Mouse (Mus musculus): ENCODE data around the gene Islr. TPM values are rescaled to one million over a fixed set of nuclear protein-coding genes. Genes with fewer than 3 reads are reported as not detected.

The Islr gene
- total and polyA plus RNA-seq, 2 experiments from 2014 or later: 27.4 to 45.8 TPM

DNA sequence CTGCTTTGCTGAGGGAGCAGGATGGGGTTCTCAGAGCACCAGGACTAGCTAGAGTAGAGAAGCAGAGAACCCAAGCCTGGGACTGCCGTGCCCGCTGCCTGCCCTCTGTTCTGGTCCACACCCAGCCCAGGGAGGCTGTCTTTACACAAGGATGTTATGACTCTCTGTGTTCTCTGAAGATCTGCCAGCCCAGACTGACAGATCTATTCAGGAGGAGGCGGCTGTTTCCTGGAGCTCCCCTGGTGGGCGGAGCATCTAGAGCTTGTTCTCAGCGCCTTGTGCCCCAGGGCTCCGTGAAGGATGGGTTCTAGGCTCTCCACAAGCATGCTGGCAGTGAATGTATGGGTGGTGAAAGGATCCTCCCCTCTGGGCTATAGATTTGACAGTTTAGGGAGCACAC is 64.2 kb downstream of the Islr start:
- ATAC-seq (peak; percentile 51), DNase-seq (no peak)
- no peaks in the 10 kb centered on the region for H3K9me3 ChIP-seq (ENCODE audit: low read length)
- no peak for TF ChIP-seq CTCF (IDR thresholded peaks at IDR 0.05; ENCODE audit: low read depth)
- H3K27me3 ChIP-seq (ENCODE audit: insufficient read depth, low read length): no peaks in the 10 kb centered on the region
- H3K4me3 ChIP-seq (ENCODE audit: low read depth, low read length): no peak overlapping the region
- no peak overlapping the region for H3K27ac ChIP-seq (ENCODE audit: low read depth, low read length)
- WGBS: 26% methylated on average over 6 of the region's 6 CpGs
- peaks cover 6% of the 10 kb centered on the region; the same call in 1 of the 2 replicates for H3K4me1 ChIP-seq (ENCODE audit: insufficient read depth)
- no peak overlapping the region for H3K4me2 ChIP-seq (ENCODE audit: low read depth)
- H3K36me3 ChIP-seq (ENCODE audit: insufficient read depth): no peaks in the 10 kb centered on the region
- H3K9ac ChIP-seq: no peak overlapping the region

- TF ChIP-seq CTCF (IDR thresholded peaks at IDR 0.05; ENCODE audit: low read depth): no peak
- no peaks in the 10 kb centered on the region for H3K36me3 ChIP-seq (ENCODE audit: insufficient read depth)
- WGBS: 39% methylated on average over 2 of the region's 2 CpGs
- no peaks in the 10 kb centered on the region for H3K9me3 ChIP-seq (ENCODE audit: low read length)
- no peaks in the 10 kb centered on the region for H3K27me3 ChIP-seq (ENCODE audit: insufficient read depth, low read length)
- no peak overlapping the region for H3K4me3 ChIP-seq (ENCODE audit: low read depth, low read length)
- H3K4me1 ChIP-seq (ENCODE audit: insufficient read depth): peaks cover 11% of the 10 kb centered on the region; the same call in 1 of the 2 replicates
- no peak overlapping the region for H3K9ac ChIP-seq
- ATAC-seq (no peak), DNase-seq (no peak)
- H3K27ac ChIP-seq (ENCODE audit: low read depth, low read length): no peak overlapping the region
- H3K4me2 ChIP-seq (ENCODE audit: low read depth): no peak overlapping the region
Observed at GRCm38 (mm10) chr9:58135921-58136321, 68.2 kb downstream of the Islr start.

- no peak overlapping the region for H3K4me2 ChIP-seq (ENCODE audit: low read depth)
- WGBS: 33% methylated on average over 7 of the region's 7 CpGs
Observed at GRCm38 (mm10) chr9:58134906-58135305, 69.2 kb downstream of the Islr start.

DNA sequence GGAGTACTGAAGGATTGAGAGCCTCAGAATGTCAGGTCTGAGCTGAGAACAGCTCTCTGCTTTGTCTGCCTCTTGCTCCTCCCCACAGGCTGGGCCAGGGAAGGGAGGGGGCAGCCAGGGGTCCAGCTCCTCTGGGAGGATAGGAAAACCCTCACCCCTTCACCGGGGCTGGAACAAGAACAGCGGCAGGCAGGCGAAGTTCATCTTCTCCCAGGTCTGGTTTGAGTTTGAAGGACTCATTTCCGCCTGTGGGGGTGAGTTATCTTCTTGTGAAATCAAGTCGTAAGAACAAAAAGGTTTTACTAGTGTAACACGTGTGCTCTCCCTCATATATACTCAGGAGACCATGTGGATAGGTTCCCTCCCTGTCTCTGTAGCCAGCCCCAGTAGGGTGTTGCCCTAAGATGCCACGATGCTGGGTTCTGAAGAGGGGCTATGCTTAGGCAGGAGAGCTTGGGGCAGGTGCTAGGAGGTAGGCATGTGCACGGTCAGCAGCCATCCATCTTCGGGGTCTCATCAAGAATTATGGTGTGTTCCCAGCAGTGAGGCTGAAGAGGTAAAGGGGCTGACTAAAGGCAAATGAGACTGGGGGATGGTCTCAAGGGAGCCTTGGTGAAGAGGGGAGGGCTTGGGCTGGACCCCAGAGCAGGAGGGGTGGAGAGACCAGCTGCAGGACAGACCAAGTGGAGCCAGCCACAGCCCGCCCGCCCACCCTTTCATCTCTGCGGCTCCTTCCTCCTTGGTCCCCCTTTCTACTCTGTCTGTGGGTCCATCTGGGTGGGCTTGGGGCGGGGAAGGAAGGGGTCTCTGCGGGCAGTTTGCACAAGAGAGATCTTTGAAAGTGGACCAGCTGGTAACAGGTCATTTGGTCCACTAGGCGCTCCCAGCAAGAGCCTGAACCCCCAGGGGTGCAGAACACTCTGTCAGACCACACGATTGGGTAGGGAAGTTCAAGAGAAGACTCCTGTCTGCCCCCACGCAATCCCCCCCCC is 69.9 kb downstream of the Islr start:
- DNase-seq: no peak
- no peak for TF ChIP-seq CTCF (IDR thresholded peaks at IDR 0.05; ENCODE audit: low read depth)
- ATAC-seq: peak; percentile 50

More at GRCm38 (mm10) chr9:58134906-58135305, 69.2 kb downstream of the Islr start:
- H3K27ac ChIP-seq (ENCODE audit: low read depth, low read length): no peak overlapping the region
- H3K4me3 ChIP-seq (ENCODE audit: low read depth, low read length): no peak overlapping the region
- H3K27me3 ChIP-seq (ENCODE audit: insufficient read depth, low read length): no peaks in the 10 kb centered on the region
- no peaks in the 10 kb centered on the region for H3K36me3 ChIP-seq (ENCODE audit: insufficient read depth)
- H3K9ac ChIP-seq: no peak overlapping the region
- H3K9me3 ChIP-seq (ENCODE audit: low read length): no peaks in the 10 kb centered on the region
- H3K4me1 ChIP-seq (ENCODE audit: insufficient read depth): peaks cover 6% of the 10 kb centered on the region; the same call in 1 of the 2 replicates
- DNase-seq (no peak), ATAC-seq (no peak)
- no peak for TF ChIP-seq CTCF (IDR thresholded peaks at IDR 0.05; ENCODE audit: low read depth)

GRCm38 (mm10) chr9:58131735-58132134 is 72.4 kb downstream of the Islr start:
- no peaks in the 10 kb centered on the region for H3K27me3 ChIP-seq (ENCODE audit: insufficient read depth, low read length)
- WGBS: 68% methylated on average over 7 of the region's 7 CpGs
- no peak overlapping the region for H3K4me2 ChIP-seq (ENCODE audit: low read depth)
- ATAC-seq (no peak), DNase-seq (no peak)
- no peak for TF ChIP-seq CTCF (IDR thresholded peaks at IDR 0.05; ENCODE audit: low read depth)
- no peaks in the 10 kb centered on the region for H3K9me3 ChIP-seq (ENCODE audit: low read length)
- no peak overlapping the region for H3K4me3 ChIP-seq (ENCODE audit: low read depth, low read length)
- H3K9ac ChIP-seq: no peak overlapping the region
- H3K4me1 ChIP-seq (ENCODE audit: insufficient read depth): 0 out of 2 replicates have a peak, but pooled peaks cover 5% of the 10 kb centered on the region
- H3K36me3 ChIP-seq (ENCODE audit: insufficient read depth): no peaks in the 10 kb centered on the region
- H3K27ac ChIP-seq (ENCODE audit: low read depth, low read length): no peak overlapping the region

More for the DNA sequence above, 69.9 kb downstream of the Islr start:
- no peak overlapping the region for H3K4me3 ChIP-seq (ENCODE audit: low read depth, low read length)
- no peak overlapping the region for H3K4me2 ChIP-seq (ENCODE audit: low read depth)
- H3K36me3 ChIP-seq (ENCODE audit: insufficient read depth): no peaks in the 10 kb centered on the region
- no peaks in the 10 kb centered on the region for H3K9me3 ChIP-seq (ENCODE audit: low read length)
- no peaks in the 10 kb centered on the region for H3K27me3 ChIP-seq (ENCODE audit: insufficient read depth, low read length)
- H3K27ac ChIP-seq (ENCODE audit: low read depth, low read length): 0 out of 2 replicates have a peak overlapping the region, but pooled peaks have one; percentile 9
- no peak overlapping the region for H3K9ac ChIP-seq
- H3K4me1 ChIP-seq (ENCODE audit: insufficient read depth): 0 out of 2 replicates have a peak, but pooled peaks cover 5% of the 10 kb centered on the region
- 26% methylated on average over 17 of the region's 17 CpGs for WGBS

- H3K27me3 ChIP-seq (ENCODE audit: insufficient read depth, low read length): no peaks in the 10 kb centered on the region
- H3K4me2 ChIP-seq (ENCODE audit: low read depth): no peak overlapping the region
- TF ChIP-seq CTCF (IDR thresholded peaks at IDR 0.05; ENCODE audit: low read depth): no peak
- H3K9me3 ChIP-seq (ENCODE audit: low read length): no peaks in the 10 kb centered on the region
- H3K36me3 ChIP-seq (ENCODE audit: insufficient read depth): no peaks in the 10 kb centered on the region
- H3K4me3 ChIP-seq (ENCODE audit: low read depth, low read length): no peak overlapping the region
- H3K4me1 ChIP-seq (ENCODE audit: insufficient read depth): 0 out of 2 replicates have a peak, but pooled peaks cover 5% of the 10 kb centered on the region
- H3K9ac ChIP-seq: no peak overlapping the region
- no peak for ATAC-seq
- WGBS: 41% methylated on average over 3 of the region's 3 CpGs
- no peak for DNase-seq
- no peak overlapping the region for H3K27ac ChIP-seq (ENCODE audit: low read depth, low read length)
Observed at GRCm38 (mm10) chr9:58130909-58131308, 73.2 kb downstream of the Islr start.

DNA sequence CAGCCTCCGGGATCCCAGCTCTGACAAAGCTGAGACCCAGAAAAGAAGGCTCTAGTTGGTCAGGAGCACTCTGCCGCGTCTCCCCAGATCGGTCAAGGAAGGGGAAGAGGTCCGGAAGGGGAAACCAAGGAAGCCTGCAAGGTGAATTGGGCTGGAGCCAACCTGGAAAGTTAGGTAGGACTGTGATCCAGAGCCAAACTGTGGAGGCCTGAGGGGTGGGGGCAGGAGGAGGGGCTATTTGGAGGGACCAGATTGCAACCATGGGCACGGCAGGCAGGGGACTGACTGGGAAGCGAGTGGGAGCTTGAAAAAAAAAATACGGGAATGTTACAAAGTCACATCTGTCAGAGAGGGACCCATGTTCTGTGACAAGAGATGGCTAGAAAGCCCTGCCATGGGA is 74.6 kb downstream of the Islr start:
- Histone ChIP-seq H3K27me3 (ENCODE audit: insufficient read depth, low read length) (no peaks in the 10 kb centered on the region), H3K4me2 (ENCODE audit: low read depth) (no peak overlapping the region), H3K36me3 (ENCODE audit: insufficient read depth) (no peaks in the 10 kb centered on the region), H3K9me3 (ENCODE audit: low read length) (no peaks in the 10 kb centered on the region), H3K9ac (no peak overlapping the region), H3K4me1 (ENCODE audit: insufficient read depth) (0 out of 2 replicates have a peak, but pooled peaks cover 5% of the 10 kb centered on the region), H3K4me3 (ENCODE audit: low read depth, low read length) (no peak overlapping the region), H3K27ac (ENCODE audit: low read depth, low read length) (no peak overlapping the region)
- TF ChIP-seq CTCF (IDR thresholded peaks at IDR 0.05; ENCODE audit: low read depth): no peak
- 33% methylated on average over 8 of the region's 8 CpGs for WGBS
- ATAC-seq: no peak
- DNase-seq: no peak

All from forebrain, postnatal 0 days (tissue).